Mouse (Mus musculus) gastrocnemius, postnatal 14 days (tissue): ENCODE results near the gene Slc25a30. TPM values are rescaled to one million over a fixed set of nuclear protein-coding genes. Genes with fewer than 3 reads are reported as not detected.

ENCODE experiments used
- total RNA-seq, 2 experiments: library from RNA; stranded (reverse); gene quantifications; 2 replicates each; pipeline ENCODE4 v1.2.3; 2021

Slc25a30 gene
- total RNA-seq, 2 experiments from 2014 or later = 7.8 to 9.6 TPM

Other genes starting within 250 kb of the Slc25a30 start
- gene Spert, start 193.9 kb downstream of the Slc25a30 start, total RNA-seq = not detected
- not detected for gene Erich6b, start 144.8 kb downstream of the Slc25a30 start, total RNA-seq
- 1 to 10 TPM; 8.3 to 9.3 TPM for gene Cog3, start 32.5 kb downstream of the Slc25a30 start, total RNA-seq
- 1,000 to 10,000 TPM; 3,074 to 3,192 TPM for gene Tpt1, start 58.1 kb upstream of the Slc25a30 start, total RNA-seq
- gene Kctd4, start 168.0 kb upstream of the Slc25a30 start, total RNA-seq = not detected
- gene Gtf2f2, start 223.8 kb upstream of the Slc25a30 start, total RNA-seq = 10 to 100 TPM; 11.0 to 12.9 TPM